ENCODE assay signal across 27 mouse cellular contexts in genomic region chr2:14858301-14858700, GRCm38 (mm10).
DNase-seq lines count a peak whose midpoint lies in the region; ATAC-seq lines count a peak whose summit lies in the region.
"Had no signal": no experiment of that assay in that cellular context is flagged by ENCODE, and none has a peak within 500 bp of the region (broad histone marks: within the 10 kb centered on the region; RNA-seq: fewer than 3 reads in every experiment).

No protein-coding gene starts in this region.

- H3K4me1 ChIP-seq in heart, embryonic 10.5 days = peaks cover 14% of the 10 kb centered on the region
- no peaks in the 10 kb centered on the region for H3K4me1 ChIP-seq in neural tube, embryonic 15.5 days
- H3K4me1 ChIP-seq: embryonic facial prominence, embryonic 13.5 days; embryonic facial prominence, embryonic 15.5 days; forebrain, embryonic 15.5 days had no signal

- no peaks in the 10 kb centered on the region for H3K9me3 ChIP-seq in heart, embryonic 10.5 days
- H3K9me3 ChIP-seq in neural tube, embryonic 15.5 days (replicated peaks) = no peaks in the 10 kb centered on the region
- H3K9me3 ChIP-seq: embryonic facial prominence, embryonic 13.5 days; embryonic facial prominence, embryonic 15.5 days; forebrain, embryonic 13.5 days; forebrain, embryonic 15.5 days; G1E had no signal

- DNase-seq in heart, adult 11 months = peak; percentile 24
- DNase-seq in heart, embryonic 10.5 days (ENCODE audit: low spot score) = no peak
- peak; percentile 83 for DNase-seq in fat pad, adult 2 months (ENCODE audit: extremely low read depth, low read depth, low spot score)
- no peak for DNase-seq in adrenal gland, postnatal 4 days (ENCODE audit: low spot score in 2 of 2)
- DNase-seq: adrenal gland, adult 8-10 months; adrenal gland, postnatal 14 days; adrenal gland, postnatal 36 days; B cell, adult 2 months; cerebellum, adult 11 months; cerebellum, adult 18-20 months; cerebellum, adult 8-10 months; cerebellum, adult 9-11 months; cerebellum, postnatal 14 days; cerebellum, postnatal 36 days; embryo, embryonic 11 days; forebrain, postnatal 0 days had no signal

- H3K4me3 ChIP-seq in heart, embryonic 10.5 days = no peak overlapping the region
- H3K4me3 ChIP-seq in neural tube, embryonic 15.5 days (replicated peaks) = no peak overlapping the region
- H3K4me3 ChIP-seq: embryonic facial prominence, embryonic 13.5 days; embryonic facial prominence, embryonic 15.5 days; erythroblast, embryonic 14.5 days; forebrain, embryonic 13.5 days; forebrain, embryonic 15.5 days had no signal

- H3K36me3 ChIP-seq in heart, embryonic 10.5 days = no peaks in the 10 kb centered on the region
- no peaks in the 10 kb centered on the region for H3K36me3 ChIP-seq in neural tube, embryonic 15.5 days
- H3K36me3 ChIP-seq: embryonic facial prominence, embryonic 13.5 days; embryonic facial prominence, embryonic 15.5 days; forebrain, embryonic 15.5 days; G1E had no signal

- H3K27ac ChIP-seq in heart, embryonic 10.5 days = no peak overlapping the region
- H3K27ac ChIP-seq in neural tube, embryonic 15.5 days (replicated peaks) = no peak overlapping the region
- H3K27ac ChIP-seq: embryonic facial prominence, embryonic 13.5 days; embryonic facial prominence, embryonic 15.5 days; forebrain, embryonic 13.5 days; forebrain, embryonic 15.5 days had no signal

- ATAC-seq in neural tube, embryonic 15.5 days (ENCODE audit: low FRiP score) = no peak
- ATAC-seq: activated CD4-positive, CD25-positive, alpha-beta regulatory T cell, adult 4 months; CD4-positive, CD25-positive, alpha-beta regulatory T cell, adult 4 months; forebrain, embryonic 13.5 days; forebrain, embryonic 15.5 days; forebrain, postnatal 0 days; Patski had no signal

- H3K27me3 ChIP-seq in heart, embryonic 10.5 days (ENCODE audit: insufficient read depth, poor library complexity, severe bottlenecking) = no peaks in the 10 kb centered on the region
- H3K27me3 ChIP-seq in neural tube, embryonic 15.5 days (replicated peaks) = no peaks in the 10 kb centered on the region
- H3K27me3 ChIP-seq: CH12.LX; embryonic facial prominence, embryonic 13.5 days; embryonic facial prominence, embryonic 15.5 days; forebrain, embryonic 13.5 days; forebrain, embryonic 15.5 days; Patski had no signal

- 100% methylated on average over 1 of the region's 1 CpGs for WGBS in heart, embryonic 10.5 days
- WGBS in neural tube, embryonic 15.5 days = 98% methylated on average over 1 of the region's 1 CpGs

- no peak overlapping the region for H3K4me2 ChIP-seq in neural tube, embryonic 15.5 days
- H3K4me2 ChIP-seq: embryonic facial prominence, embryonic 13.5 days; embryonic facial prominence, embryonic 15.5 days; forebrain, embryonic 13.5 days; forebrain, embryonic 15.5 days had no signal

- H3K9ac ChIP-seq in neural tube, embryonic 15.5 days (replicated peaks) = no peak overlapping the region
- H3K9ac ChIP-seq: embryonic facial prominence, embryonic 13.5 days; embryonic facial prominence, embryonic 15.5 days; forebrain, embryonic 13.5 days; forebrain, embryonic 15.5 days; forebrain, postnatal 0 days had no signal

Comparison
In these comparisons a context has a peak if more than half of its experiments do, and no peak if none do; other contexts are left out.
1. DNase-seq: peak in heart, adult 11 months (single experiment) and fat pad, adult 2 months (single experiment); none in heart, embryonic 10.5 days (single experiment) and adrenal gland, postnatal 4 days (0 of 2).